In the genomic region with DNA sequence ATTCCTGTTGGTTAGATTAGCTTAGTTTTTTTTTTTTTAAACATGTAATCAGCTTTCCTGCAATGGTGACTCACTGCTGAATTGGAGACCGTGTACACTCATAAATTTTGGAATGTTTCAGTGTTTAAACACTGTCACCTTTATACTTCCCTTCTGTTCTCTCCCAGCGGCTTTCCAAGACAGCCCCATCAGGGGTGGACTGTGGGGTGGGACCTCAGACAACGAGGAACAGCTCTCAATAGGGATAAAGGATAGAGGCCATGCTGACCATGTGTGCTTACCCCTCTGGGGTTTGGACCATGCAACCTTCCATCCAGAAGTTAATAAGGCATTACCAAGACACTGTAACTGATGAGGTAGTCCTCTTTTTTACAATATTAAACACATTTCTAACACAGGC, we compare ENCODE assay signal across 15 mouse cellular contexts.
"Had no signal": no experiment of that assay in that cellular context is flagged by ENCODE, and none has a peak within 500 bp of the region (broad histone marks: within the 10 kb centered on the region; RNA-seq: fewer than 3 reads in every experiment).

No protein-coding gene starts in this region.

- H3K27me3 ChIP-seq: limb, embryonic 12.5 days had no signal

- H3K9me3 ChIP-seq: limb, embryonic 12.5 days; midbrain, embryonic 10.5 days had no signal

- H3K9ac ChIP-seq: limb, embryonic 12.5 days; lung, embryonic 14.5 days had no signal

- H3K27ac ChIP-seq: limb, embryonic 12.5 days; midbrain, embryonic 10.5 days had no signal

- DNase-seq: kidney, adult 8-10 months; kidney, postnatal 36 days; layer of hippocampus, adult 9-11 months; layer of hippocampus, postnatal 36 days; lung, embryonic 14.5 days; lung, postnatal 10 days; lung, postnatal 4 days; midbrain, embryonic 14.5 days; right cerebral cortex, postnatal 4 days; thymus, adult 2 months; thymus, postnatal 36 days had no signal

- H3K36me3 ChIP-seq: limb, embryonic 12.5 days; midbrain, embryonic 10.5 days had no signal

- H3K4me1 ChIP-seq: midbrain, embryonic 10.5 days had no signal

- H3K4me3 ChIP-seq: limb, embryonic 12.5 days; midbrain, embryonic 10.5 days; myocyte had no signal

- H3K4me2 ChIP-seq: limb, embryonic 12.5 days; liver, embryonic 11.5 days; lung, embryonic 14.5 days had no signal
